Mouse (Mus musculus) megakaryocyte progenitor cell, adult 5-6 weeks (primary cell): Measurements from ENCODE around the gene Zfp800. TPM values are rescaled to one million over a fixed set of nuclear protein-coding genes. Genes with fewer than 3 reads are reported as not detected.

Source experiments
- ATAC-seq: replicated peaks from 2 replicates; pipeline ENCODE4 v1.8.0; 2016; ENCODE audit warnings: mild to moderate bottlenecking, moderate TSS enrichment, inconsistent platforms; ENCODE audit not compliant: poor library complexity
- total RNA-seq, 2 experiments: library from RNA; stranded (forward) in 1 of 2; stranded (reverse) in 1 of 2; fragments of 157-497, 149-512 nt in 1 of 2; fragments of 200-1000 nt in 1 of 2; gene quantifications; 2 replicates each; pipeline versions ENCODE4 v1.2.3 to v1.2.4; 2015 to 2017

Zfp800 gene
- total RNA-seq, 2 experiments from 2014 or later, result 57.3 to 64.3 TPM

DNA sequence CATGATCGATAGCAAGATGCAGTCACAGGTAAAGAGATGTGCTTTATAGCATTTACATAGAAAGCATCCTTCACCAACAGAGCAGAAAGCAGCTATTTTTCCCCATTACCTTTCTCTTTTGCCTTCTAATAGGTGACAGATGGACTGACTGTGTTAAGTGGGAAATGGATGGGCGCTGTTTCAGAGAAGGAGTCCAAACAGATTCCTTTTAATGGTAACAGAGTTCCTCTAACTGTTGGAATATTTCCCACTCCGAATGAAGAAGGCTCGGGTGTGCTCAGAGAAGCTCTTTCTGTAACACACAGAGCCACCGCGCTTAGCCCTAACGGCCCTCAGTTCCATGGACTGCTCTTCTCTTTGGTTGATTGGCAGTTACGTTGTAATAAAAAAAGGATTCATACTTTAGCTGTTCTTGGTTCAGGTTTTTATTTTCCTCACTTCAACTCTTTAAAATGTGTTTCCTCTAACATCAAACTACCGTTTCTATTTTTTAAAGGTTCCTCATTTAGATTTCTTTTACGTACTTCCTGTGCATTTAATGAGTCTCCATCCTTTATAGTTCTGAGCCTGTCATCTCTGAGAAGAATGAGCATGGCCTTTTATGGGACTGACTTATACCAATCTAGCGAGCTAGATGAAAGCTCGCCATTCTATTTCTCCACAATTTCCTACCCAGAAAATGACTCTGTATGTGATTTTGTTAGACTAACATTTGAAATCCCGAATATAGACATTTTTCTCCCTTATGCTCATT lies 78.8 kb downstream of the Zfp800 start:
- ATAC-seq, result peak; percentile 53

DNA sequence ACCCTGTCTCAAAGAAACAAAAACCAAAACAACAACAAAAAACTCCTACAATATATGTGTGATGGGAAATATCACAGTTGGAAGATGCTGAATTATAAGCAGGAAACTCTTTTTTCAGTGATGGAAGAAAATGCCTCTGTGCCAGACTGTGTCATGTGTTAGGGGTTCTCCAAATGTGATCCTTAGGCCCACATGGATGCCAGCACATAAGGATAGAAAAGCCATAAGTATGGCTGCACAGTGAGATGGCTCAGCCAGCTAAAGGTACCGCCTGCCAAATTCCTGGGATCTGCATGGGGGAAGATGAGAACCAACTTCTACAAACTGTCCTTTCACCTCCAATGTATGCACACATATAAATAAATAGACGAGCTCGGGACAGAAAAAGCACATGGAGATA lies 82.6 kb downstream of the Zfp800 start:
- ATAC-seq, result no peak

DNA sequence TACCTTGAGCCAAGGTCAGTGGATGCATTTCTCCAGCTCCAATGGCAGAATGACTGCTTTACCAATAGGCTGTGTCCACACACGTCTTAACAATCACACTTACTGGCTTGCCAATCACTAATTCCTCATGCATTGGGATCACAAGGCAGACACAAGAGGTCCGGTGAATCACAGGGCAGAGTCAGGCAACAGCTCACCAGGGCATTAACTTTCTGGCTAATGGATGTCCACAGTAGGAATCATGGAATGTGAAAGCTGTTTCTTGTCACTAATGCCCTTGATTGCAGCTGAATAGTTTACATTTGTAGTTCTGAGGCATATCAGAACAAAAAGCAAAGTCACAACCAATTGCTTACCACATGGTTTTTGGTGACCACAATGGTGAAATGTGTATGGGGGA lies 85.7 kb downstream of the Zfp800 start:
- no peak for ATAC-seq

DNA sequence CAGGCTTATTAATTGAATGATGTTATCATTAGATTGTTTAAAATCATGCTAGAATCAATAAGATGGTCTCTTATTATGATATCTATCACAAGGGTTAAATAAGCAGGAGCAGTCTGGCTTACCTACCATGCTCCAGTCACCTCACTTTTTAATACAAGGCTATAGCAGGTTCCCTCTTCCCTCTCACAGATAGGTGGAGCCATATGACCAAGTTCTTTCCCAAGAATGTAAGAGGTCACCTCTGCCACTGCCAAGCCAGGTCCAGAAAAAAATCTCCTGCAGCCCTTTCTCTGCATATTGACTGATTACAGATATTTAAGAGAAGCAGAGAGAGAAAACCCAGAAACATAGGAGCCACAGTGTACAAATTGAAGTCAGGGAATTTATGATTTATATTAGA lies 88.1 kb downstream of the Zfp800 start:
- ATAC-seq, result peak; percentile 72

DNA sequence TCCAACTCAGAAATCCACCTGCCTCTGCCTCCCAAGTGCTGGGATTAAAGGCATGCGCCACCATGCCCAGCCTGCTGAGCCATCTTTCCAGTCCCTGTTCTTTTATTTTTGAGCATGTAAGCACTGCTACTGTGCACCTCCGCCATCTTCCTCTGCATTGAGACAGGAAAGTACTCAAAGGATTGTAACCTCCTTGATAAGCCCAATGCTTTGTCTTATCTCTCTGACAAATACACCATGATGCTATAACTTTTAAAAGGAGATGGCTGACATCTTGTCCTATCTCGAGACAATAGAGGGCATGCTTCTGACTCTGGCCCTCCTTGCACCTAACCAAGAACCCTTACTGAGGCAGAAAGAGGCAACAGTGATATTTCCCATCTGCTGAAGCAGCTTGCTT lies 88.9 kb downstream of the Zfp800 start:
- ATAC-seq, result peak; percentile 58; the same call in 1 of the 2 replicates

DNA sequence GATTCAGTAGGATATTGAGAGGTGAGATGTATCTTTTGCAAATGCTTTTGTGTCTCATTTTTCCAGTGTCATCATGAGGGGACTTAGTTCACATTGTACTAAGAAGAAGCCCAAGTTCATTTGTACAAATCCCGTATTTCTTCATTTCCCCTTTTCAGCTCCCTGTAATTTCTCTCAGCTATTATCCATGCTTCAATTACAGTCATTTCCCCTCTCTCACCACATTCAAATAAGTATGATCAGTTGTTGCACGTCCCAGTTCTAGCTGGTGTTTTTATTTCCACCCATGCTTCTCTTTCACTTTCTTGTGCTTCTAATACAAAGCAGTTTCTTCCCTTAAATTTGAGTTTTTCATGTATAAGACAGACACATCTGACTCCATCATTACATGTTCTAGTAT lies 91.1 kb downstream of the Zfp800 start:
- 0 out of 2 replicates have a peak, but pooled peaks have one; percentile 23 for ATAC-seq

DNA sequence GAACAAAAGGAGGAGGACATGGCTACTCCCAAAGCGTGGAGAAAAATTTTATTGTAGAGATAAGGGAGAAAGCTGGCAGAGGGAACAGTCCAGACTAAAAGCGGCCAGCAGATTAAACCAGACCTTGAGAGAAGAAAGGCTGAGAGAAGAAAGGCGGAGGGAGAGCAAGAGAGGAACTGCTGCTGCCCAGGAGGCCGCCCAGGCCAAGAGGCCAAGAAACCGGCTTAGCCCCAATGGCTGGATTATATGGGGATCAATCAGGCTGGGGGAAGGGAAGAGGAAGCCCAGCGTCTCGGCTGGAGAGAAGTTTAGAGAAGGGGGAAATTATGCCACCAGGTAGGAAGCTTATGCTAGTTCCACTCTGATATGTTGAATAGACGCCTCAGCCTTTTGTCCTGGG lies 101.5 kb downstream of the Zfp800 start:
- no peak for ATAC-seq

DNA sequence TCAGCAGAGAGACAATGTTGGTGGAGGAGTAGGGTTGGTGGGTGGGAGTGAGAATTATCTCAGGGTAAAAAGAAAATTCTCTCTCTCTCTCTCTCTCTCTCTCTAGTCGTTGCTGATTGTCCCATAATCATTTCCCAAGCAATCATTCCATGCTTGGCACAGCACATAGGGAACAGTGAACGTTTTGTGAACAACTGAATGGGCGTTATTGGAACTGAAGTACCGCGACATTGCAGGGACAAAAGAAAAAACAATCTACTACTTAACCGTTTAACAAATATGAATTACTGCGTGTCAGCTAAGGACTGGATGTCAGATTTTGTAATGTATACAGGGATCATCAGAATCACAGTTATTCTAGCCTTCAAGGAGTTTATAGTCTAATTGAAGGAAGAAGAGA lies 102.2 kb downstream of the Zfp800 start:
- ATAC-seq, result no peak

DNA sequence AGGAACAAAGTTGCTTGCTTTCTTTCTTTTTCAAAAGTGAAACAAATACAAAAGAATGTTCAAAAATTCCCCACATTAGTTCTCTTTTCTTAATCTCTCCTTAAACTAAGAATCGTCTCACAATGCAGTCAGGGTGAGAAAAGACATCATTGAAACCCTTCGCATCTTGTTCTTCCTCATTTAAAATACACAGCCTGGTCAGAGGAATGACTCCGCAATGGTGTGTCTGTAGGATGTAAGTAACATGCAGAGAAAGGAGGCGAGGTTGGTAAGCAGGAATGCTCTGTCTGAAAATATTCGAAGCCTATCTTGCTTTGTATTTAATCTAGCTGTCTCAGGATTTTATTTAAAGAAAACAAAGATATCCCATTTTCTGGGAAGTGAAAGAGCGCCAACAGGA lies 105.0 kb downstream of the Zfp800 start:
- 0 out of 2 replicates have a peak, but pooled peaks have one; percentile 23 for ATAC-seq

DNA sequence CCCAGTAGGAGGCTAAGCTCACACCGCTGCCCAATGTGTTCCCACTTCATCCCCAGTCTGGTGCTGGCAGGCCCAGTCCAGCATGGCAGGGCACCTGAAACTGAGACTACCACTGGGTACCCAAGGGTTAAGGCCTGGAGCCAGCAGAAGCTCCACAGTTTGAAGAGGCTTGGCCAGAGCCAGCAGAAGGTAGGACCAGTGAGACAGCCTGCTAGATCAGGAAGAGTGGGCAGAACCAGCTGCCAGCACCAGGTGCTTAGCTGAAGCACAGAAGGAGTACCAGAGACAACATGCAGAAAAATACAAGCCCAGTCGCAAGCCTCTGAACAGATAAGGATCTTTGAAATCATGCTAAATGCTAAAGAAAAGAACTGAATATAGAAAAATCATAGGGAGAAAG lies 117.9 kb downstream of the Zfp800 start:
- no peak for ATAC-seq

DNA sequence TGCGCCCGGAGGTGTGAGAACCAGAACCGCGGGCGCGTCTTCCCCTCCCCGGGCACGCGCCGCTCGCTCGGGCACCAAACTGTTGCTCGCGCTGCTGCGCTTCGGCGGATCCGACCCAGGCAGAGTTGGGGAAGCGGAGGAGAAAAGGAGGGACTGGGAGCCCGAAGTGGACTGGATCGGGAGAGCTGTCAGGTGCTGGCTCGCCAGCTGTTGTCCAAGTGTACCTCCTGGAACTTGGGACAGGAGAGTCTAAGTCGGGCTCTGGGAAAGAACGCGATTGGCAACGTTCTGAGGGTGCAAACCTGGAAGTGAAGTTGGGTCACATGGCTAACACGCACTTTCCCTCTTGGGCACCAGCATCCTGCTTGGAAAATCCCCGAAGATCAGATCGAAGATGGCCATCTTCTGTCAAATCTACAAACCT lies 135.6 kb downstream of the Zfp800 start:
- ATAC-seq, result peak; percentile 47

DNA sequence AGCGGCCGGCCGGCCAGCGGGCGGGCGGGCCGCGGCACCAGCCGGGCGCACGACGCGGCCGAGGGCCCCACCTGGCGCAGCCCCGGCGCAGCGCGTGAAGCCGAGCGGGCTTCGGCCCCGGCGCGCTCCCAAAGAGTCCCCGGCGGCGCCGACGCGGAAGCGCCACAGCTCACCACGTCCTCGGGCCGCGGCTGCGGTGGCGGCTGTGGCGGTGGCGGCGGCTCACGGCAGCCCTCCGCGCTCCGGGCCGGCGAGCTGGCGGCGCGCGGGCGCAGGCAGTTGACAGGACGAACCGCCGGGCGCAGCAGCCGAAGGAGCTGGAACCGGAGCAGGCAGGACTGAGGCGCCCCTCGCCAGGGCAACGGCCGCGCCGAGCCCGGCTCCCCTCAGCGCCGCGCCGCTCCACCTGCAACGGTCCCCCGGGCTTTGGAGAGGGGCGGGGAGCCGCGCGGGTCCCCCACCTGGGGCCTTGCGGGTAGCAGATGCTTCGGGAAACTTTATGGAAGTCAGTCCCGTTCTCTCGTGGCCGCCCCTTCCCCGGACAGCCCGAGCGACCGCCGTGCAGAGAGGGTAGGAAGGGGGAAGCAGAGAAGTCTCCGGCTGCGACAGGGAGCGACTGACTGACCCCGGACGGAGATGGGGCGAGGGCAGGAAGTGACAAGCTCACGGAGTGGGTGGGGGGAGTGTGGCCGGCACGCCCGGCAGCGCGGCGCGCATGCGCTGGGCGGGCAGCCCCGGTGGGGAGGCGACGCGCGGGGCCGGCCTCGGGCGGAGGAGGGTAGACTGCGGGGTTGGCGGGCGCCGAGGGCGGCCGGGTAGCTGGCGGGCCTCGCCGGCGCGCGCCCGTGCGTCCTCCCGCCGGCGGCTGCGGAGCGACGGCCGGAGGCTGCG lies 136.3 kb downstream of the Zfp800 start:
- peak; percentile 83 for ATAC-seq

DNA sequence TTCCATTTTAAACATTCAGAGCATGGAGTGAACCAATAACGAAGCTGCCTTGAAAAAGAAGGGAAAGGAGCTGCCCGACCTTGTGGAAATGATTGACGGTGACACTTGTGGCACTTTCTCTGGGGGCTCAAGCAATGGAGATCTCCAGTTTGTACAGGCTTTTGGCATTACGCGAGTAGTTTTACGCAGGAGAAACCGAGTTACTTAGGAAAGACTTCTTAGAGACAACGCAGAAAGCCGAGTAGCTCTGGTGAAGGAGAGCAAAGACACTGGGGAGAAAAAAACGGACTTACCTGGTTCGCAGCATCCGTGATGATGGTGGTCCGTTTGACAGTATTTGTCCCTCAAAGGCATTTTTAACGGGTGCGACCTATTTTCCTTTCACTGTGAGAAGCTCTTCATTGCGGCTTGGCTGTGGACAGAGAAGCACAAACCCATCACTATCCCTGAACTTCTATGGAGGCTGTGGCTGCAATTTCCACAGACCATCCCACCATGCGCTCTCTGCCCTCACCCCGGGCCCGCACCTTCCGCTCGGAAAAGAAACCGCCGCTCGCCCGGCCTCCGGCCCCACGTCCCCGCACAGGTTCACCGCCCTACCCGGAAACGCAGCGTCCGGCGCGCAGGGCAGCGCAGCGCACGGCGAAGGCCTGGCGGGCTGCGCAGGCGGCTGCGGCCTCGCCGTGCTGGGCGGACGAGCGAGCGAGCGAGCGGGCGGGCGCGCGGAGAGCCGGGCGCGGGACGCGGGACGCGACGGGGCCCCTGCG lies 137.2 kb downstream of the Zfp800 start:
- ATAC-seq, result peak; percentile 23

DNA sequence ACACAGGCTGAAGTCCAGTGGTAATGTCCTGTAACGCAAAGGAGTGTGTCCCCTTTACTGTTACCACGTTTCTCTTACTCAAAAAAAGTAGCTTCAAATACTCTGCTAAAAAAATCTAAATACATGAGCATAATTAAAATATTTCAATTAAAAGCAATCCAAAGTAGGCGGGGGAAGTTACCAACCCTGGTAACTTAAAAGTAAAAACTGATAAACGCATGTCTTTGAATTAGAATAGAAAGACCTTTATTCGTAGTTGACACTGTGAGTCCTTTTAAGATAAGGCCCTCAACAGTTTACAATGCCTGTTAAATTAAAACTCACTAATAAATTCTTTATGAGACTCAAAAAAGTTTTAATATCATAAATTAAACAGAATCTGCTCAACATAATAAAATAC lies 138.1 kb downstream of the Zfp800 start:
- no peak for ATAC-seq

DNA sequence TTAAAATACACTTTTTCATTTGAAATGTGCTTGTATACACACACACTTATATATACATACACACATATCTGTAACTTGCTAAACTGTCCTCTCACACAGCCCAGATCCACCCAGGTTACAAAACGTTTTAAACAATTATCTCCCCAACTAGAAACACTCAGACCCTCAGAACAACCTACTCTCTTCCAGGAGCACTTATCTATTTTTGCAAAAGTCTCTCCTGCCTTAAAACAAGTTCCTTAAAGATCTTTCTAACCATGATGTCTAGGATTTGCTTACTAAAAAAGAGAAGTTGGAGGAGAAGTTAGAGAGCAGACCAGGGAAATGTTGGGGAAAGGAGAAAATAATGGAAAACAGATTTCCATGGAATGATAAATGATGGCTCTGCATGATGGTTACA lies 139.4 kb downstream of the Zfp800 start:
- no peak for ATAC-seq

DNA sequence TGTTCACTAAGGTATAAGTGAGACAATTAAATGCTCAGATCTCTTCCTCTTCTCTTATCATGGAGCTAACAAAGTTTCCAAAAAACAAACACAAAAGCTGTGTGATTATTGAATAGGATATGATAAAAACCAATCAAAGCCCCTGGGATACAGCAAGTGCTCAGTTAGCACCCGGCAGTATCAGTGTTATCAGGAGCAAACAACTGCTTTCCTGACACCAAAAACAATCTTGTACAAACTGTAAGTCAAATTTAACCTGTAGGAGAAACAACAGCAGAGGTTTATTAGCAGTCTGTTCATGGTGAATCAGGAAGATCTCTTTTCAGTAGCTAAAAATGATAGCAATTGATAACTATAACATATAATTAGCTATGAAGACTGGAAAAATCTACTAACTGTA lies 140.0 kb downstream of the Zfp800 start:
- ATAC-seq, result no peak

DNA sequence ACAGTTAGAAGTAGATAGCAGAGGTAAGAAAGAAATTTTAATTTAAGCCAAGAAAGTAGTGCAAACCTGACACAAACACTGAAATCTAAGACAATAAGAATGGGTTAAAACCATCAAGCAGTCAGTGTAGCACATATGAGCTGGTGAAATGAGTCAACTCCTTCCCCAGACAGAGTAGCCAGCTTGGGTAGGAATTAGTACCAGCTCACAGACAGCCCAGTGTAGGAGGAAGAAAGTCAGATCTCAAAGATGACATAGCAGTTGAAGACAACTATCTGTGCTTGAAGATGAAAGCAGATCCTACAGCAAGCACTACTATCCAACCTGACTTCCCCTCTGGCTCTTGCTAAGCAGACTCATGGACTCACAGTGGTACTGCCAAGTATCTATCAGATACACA lies 145.0 kb downstream of the Zfp800 start:
- no peak for ATAC-seq

DNA sequence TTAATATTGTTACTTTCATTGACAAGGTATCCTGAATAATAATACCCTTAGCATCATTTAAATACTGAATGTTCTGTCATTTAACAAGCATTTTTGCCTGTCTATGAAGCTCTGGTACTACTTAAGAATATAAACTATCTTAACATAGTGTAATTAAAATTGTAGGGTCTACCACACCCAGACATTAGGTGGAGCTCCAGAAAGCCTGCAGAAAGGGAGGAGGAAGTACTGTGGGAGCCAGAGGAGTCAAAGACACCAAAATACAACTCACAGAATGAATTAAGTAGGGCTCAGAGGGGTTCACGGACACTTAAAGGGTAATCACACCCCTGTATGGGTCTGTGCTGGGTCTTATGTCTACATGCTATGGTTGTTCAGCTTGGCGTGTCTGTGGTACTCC lies 149.6 kb downstream of the Zfp800 start:
- peak; percentile 37 for ATAC-seq

DNA sequence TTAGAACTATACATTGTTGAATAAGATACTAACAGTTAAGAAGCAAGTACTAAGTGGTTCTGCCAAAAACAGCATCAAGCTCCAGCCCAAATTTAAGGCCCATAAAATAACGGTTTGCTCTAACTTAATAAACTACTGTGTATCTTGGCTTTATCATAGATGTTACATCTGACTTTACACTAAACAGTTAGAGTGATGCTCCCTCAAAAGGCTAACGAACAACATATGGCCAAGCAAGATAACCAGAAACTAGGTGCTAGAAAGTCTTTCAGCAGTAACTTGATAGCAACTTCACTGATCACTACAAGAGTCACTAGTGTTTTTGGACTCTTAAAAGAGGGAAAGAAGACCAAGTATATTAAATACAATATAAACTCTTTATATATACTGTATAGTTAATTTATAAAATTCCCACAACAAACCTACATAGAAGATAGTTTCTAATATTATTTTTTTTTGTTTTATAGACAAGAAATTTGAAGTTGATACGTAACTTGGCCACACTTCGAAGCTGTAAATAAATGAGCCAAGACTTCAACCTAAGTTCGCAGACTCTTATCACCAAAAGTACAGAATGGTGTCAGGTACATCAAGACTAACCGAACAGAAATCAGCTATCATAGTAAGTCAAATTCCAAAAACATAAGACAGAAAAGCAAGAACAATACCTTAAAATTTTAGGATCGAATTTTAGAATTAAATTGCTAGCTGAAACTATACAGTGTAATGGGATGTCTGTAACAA lies 165.0 kb downstream of the Zfp800 start:
- peak; percentile 96 for ATAC-seq

DNA sequence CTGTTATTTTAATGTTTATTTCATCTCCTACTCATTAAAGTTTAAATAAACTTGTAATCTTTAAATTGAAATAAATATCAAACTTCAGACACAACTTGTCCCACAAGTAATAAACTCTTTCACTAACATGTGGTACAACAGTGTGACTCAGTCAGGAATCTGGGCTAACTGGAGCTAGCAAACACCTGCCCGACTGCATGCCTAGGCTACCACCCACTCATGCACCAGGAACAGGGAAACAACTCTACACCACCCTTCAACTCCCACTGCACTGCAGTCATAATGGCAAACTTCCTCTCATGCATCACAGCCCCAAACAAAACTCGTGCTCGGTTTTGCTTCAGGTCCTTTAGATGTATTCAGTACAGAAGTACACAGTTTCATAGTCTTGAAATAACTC lies 169.7 kb downstream of the Zfp800 start:
- ATAC-seq, result no peak

DNA sequence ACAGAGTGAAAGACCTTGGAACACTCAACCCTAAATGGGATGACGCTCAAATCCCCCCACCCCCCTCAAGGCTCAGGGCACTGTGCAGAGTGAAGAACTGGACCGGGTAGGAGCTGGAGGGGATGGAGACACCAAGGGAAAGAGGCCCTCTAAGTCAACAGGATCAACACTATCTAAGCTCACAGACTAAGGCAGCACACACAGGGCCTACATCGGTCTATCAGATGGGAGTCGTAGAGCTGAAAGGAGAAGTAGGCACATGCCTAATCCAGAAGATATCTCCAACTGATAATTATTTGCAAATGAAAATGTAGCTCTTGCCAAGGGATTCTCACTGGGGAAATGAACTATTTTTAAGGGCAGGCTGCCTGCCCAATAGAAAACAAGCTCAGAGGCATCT lies 176.8 kb downstream of the Zfp800 start:
- no peak for ATAC-seq
